Mouse (Mus musculus): Measurements from ENCODE around the gene Dcaf4.

- TF ChIP-seq CTCF (IDR thresholded peaks at IDR 0.05; ENCODE audit: insufficient read depth, low read depth, low read length) (no peak), POLR2A (IDR thresholded peaks at IDR 0.05; ENCODE audit: insufficient read depth, low read depth, low read length) (no peak)
Observed at GRCm38 (mm10) chr12:83479140-83479539, 41.1 kb upstream of the Dcaf4 start.

Data from olfactory bulb, adult 2 months (tissue).